Mouse (Mus musculus) bone marrow, adult 2 months (tissue): ENCODE results near the gene H2-Eb2.

Experiments used
- CTCF ChIP-seq: fragments of 200-500 bp; IDR thresholded peaks from 2 replicates; pipeline ENCODE4 v1.5.1; 2011; ENCODE audit warnings: low read length, control low read depth; ENCODE audit not compliant: control insufficient read depth, insufficient read depth
- POLR2A ChIP-seq: fragments of 200-500 bp; IDR thresholded peaks from 2 replicates; pipeline ENCODE4 v1.6.1; 2011; ENCODE audit warnings: low read depth, mild to moderate bottlenecking, control low read depth, low read length, borderline replicate concordance; ENCODE audit not compliant: control insufficient read depth

GRCm38 (mm10) chr17:34303789-34304188 lies 21.7 kb upstream of the H2-Eb2 start:
- TF ChIP-seq CTCF (no peak), POLR2A (no peak)
